Mouse (Mus musculus): ENCODE measurements around the gene Nxt2.
"Not testable (repeated sequence)": the region's sequence is repeated elsewhere in the genome, so short reads cannot be mapped to it uniquely, and the experiment has no call there.

Gene Nxt2

GRCm38 (mm10) chrX:142226542-142226941 is at the start of gene Nxt2:
Gene Nxt2, plus strand, starts transcription at chrX:142226770.
- DNase-seq (ENCODE audit: low spot score in 2 of 2) = no peak

GRCm38 (mm10) chrX:142176981-142177380 is 49.6 kb upstream of the Nxt2 start:
- DNase-seq (ENCODE audit: low spot score in 2 of 2) = no peak

- no peak for DNase-seq (ENCODE audit: low spot score in 2 of 2)
Measured at GRCm38 (mm10) chrX:142182026-142182425, 44.5 kb upstream of the Nxt2 start.

- DNase-seq (ENCODE audit: low spot score in 2 of 2) = peak in 1 of 2 experiments; percentile 4
Measured at GRCm38 (mm10) chrX:142189023-142189703, 37.4 kb upstream of the Nxt2 start.

- peak in 1 of 2 experiments; percentile 2 for DNase-seq (ENCODE audit: low spot score in 2 of 2)
Measured at GRCm38 (mm10) chrX:142190355-142190754, 36.2 kb upstream of the Nxt2 start.

- peak; percentile 4 to 5 for DNase-seq (ENCODE audit: low spot score in 2 of 2)
Measured at GRCm38 (mm10) chrX:142194420-142194819, 32.1 kb upstream of the Nxt2 start.

- DNase-seq (ENCODE audit: low spot score in 2 of 2) = no peak
Measured at GRCm38 (mm10) chrX:142195551-142195950, 31.0 kb upstream of the Nxt2 start.

GRCm38 (mm10) chrX:142196831-142197230 is 29.7 kb upstream of the Nxt2 start, which contains the start of gene Gucy2f:
Gene Gucy2f, minus strand, starts transcription at chrX:142196931.
- DNase-seq (ENCODE audit: low spot score in 2 of 2) = no peak

GRCm38 (mm10) chrX:142200295-142200694 is 26.3 kb upstream of the Nxt2 start:
- DNase-seq (ENCODE audit: low spot score in 2 of 2) = peak in 1 of 2 experiments; percentile 18

GRCm38 (mm10) chrX:142227398-142228054 is 956 bp downstream of the Nxt2 start:
- DNase-seq (ENCODE audit: low spot score in 2 of 2) = peak in 1 of 2 experiments; percentile 21

GRCm38 (mm10) chrX:142228055-142228768 is 1.6 kb downstream of the Nxt2 start:
- DNase-seq (ENCODE audit: low spot score in 2 of 2) = peak; percentile 58 to 74

- DNase-seq (ENCODE audit: low spot score in 2 of 2) = no peak
Measured at GRCm38 (mm10) chrX:142228769-142229158, 2.2 kb downstream of the Nxt2 start.

- DNase-seq (ENCODE audit: low spot score in 2 of 2) = not testable (repeated sequence)
Measured at GRCm38 (mm10) chrX:142236146-142236545, 9.6 kb downstream of the Nxt2 start.

- DNase-seq (ENCODE audit: low spot score in 2 of 2) = no peak
Measured at GRCm38 (mm10) chrX:142237101-142237500, 10.5 kb downstream of the Nxt2 start.

- no peak for DNase-seq (ENCODE audit: low spot score in 2 of 2)
Measured at GRCm38 (mm10) chrX:142245682-142246327, 19.2 kb downstream of the Nxt2 start.

GRCm38 (mm10) chrX:142250008-142250736 is 23.6 kb downstream of the Nxt2 start:
- DNase-seq (ENCODE audit: low spot score in 2 of 2) = no peak

- DNase-seq (ENCODE audit: low spot score in 2 of 2) = no peak
Measured at GRCm38 (mm10) chrX:142276031-142276430, 49.5 kb downstream of the Nxt2 start.

GRCm38 (mm10) chrX:142276573-142276972 is 50.0 kb downstream of the Nxt2 start:
- no peak for DNase-seq (ENCODE audit: low spot score in 2 of 2)

GRCm38 (mm10) chrX:142285905-142286304 is 59.3 kb downstream of the Nxt2 start:
- DNase-seq (ENCODE audit: low spot score in 2 of 2) = no peak
